In the genomic region with DNA sequence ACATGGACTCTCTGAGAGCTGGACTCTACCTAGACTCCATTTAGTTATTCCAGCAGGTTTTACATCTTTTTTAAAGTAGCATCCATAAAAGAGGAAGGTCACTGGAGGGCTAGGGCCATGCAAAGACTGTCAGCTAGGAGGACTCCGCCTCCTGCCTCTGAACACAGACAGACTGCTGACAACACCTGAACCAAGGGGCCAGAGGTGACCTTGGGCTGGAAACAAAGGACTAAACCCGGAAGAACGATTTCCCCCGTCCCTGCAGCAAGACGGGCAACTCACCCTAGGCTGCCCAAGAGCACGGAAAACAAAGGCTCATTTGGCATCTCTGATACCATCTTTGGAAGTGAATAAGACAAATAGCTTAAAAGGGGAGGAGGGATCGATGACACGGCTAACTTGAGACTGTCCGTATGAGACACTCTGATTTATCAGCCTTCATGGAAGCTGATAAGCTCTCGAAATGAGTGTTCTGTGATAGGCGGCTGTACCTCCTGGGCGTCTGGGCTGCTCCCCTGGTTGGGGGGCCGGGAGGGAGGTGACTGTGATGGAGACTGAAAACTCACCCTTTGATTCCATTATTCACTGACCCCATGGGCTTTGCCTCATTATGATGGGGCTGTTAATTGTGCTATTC, we compare ENCODE assay signal across 9 mouse cellular contexts. TPM values are rescaled to one million over a fixed set of nuclear protein-coding genes. Genes with fewer than 3 reads are reported as not detected.
A peak's percentile ranks its signal among the peaks of the same experiment; 100 is the strongest.
DNase-seq lines count a peak whose midpoint lies in the region; ATAC-seq and TF ChIP-seq lines count a peak whose summit lies in the region.
"Had no signal": no experiment of that assay in that cellular context is flagged by ENCODE, and none has a peak within 500 bp of the region (broad histone marks: within the 10 kb centered on the region; RNA-seq: fewer than 3 reads in every experiment).

No protein-coding gene starts in this region.

- intact Hi-C loops in heart, adult 2 months (cut with DNase I), result no loop called here

- TF ChIP-seq EP300 in heart, adult 2 months (IDR thresholded peaks at IDR 0.05; ENCODE audit: insufficient read depth, low read depth, low read length), result no peak

- TF ChIP-seq CTCF in heart, adult 2 months (IDR thresholded peaks at IDR 0.05), result no peak

- WGBS in heart, embryonic 14.5 days, result 5% methylated on average over 13 of the region's 13 CpGs
- WGBS in heart, adult 2 months, result 12% methylated on average over 13 of the region's 13 CpGs
- WGBS in forebrain, embryonic 14.5 days, result 8% methylated on average over 13 of the region's 13 CpGs
- WGBS in midbrain, embryonic 12.5 days, result 30% methylated on average over 13 of the region's 13 CpGs

- H3K4me3 ChIP-seq in heart, embryonic 14.5 days (ENCODE audit: control insufficient read depth in 1 of 2, insufficient read depth in 1 of 2, low read depth in 1 of 2, low read length in 2 of 2), result peak overlapping the region; percentile 23 to 26
- no peak overlapping the region for H3K4me3 ChIP-seq in heart, adult 2 months
- H3K4me3 ChIP-seq in forebrain, embryonic 14.5 days (ENCODE audit: low read depth, low read length), result no peak overlapping the region; the same call in 1 of the 2 replicates
- no peak overlapping the region for H3K4me3 ChIP-seq in midbrain, embryonic 12.5 days

- no peak for ATAC-seq in heart, embryonic 14.5 days (ENCODE audit: insufficient number of reproducible peaks, insufficient read depth, low FRiP score, low read depth)
- ATAC-seq in forebrain, embryonic 14.5 days, result peak; percentile 35
- peak; percentile 52 for ATAC-seq in midbrain, embryonic 12.5 days (ENCODE audit: low FRiP score, low read depth)

- peaks cover 8 to 16% of the 10 kb centered on the region in 2 experiments for H3K4me1 ChIP-seq in heart, embryonic 14.5 days (ENCODE audit: control insufficient read depth in 2 of 2, insufficient read depth in 2 of 2, low read length in 2 of 2)
- no peaks in the 10 kb centered on the region for H3K4me1 ChIP-seq in heart, adult 2 months (ENCODE audit: control insufficient read depth, insufficient read depth, low read length)
- peaks cover 44% of the 10 kb centered on the region for H3K4me1 ChIP-seq in forebrain, embryonic 14.5 days (ENCODE audit: control insufficient read depth, insufficient read depth, low read length)
- peaks cover 60% of the 10 kb centered on the region for H3K4me1 ChIP-seq in midbrain, embryonic 12.5 days

- H3K4me2 ChIP-seq in heart, embryonic 14.5 days (ENCODE audit: low read length), result peak overlapping the region; percentile 62
- H3K4me2 ChIP-seq in forebrain, embryonic 14.5 days (ENCODE audit: low read length), result peak overlapping the region; percentile 47
- H3K4me2 ChIP-seq in midbrain, embryonic 12.5 days (replicated peaks), result peak overlapping the region; percentile 39

- H3K27ac ChIP-seq in heart, embryonic 14.5 days (replicated peaks in 1 of 2; ENCODE audit: control insufficient read depth in 1 of 2, insufficient read depth in 1 of 2, low read depth in 2 of 2, low read length in 2 of 2), result peak overlapping the region; percentile 50 to 64; a peak in 3 of 4 replicates
- H3K27ac ChIP-seq in heart, adult 2 months, result no peak overlapping the region
- H3K27ac ChIP-seq in forebrain, embryonic 14.5 days (ENCODE audit: low read depth, low read length), result peak overlapping the region; percentile 94
- H3K27ac ChIP-seq in midbrain, embryonic 12.5 days (replicated peaks), result peak overlapping the region; percentile 93

- no peaks in the 10 kb centered on the region for H3K9me3 ChIP-seq in heart, embryonic 14.5 days (ENCODE audit: control insufficient read depth, low read length)
- no peaks in the 10 kb centered on the region for H3K9me3 ChIP-seq in forebrain, embryonic 14.5 days (replicated peaks; ENCODE audit: control insufficient read depth, low read length)
- H3K9me3 ChIP-seq in midbrain, embryonic 12.5 days, result no peaks in the 10 kb centered on the region

- DNase-seq in heart, adult 2 months, result no peak
- peak; percentile 74 for DNase-seq in MN1 (ENCODE audit: low spot score)
- DNase-seq in forebrain, embryonic 14.5 days (ENCODE audit: low spot score), result peak; percentile 46
- DNase-seq in thymus, postnatal 25 days, result no peak
- DNase-seq in thymus, postnatal 4 days, result no peak
- DNase-seq in left cerebral cortex, adult 11 months (ENCODE audit: low spot score), result no peak

- no peak for TF ChIP-seq POLR2A in heart, adult 2 months (IDR thresholded peaks at IDR 0.05; ENCODE audit: insufficient read depth, low read depth, low read length)

- H3K27me3 ChIP-seq in heart, embryonic 14.5 days (ENCODE audit: control insufficient read depth, insufficient read depth, low read length), result no peaks in the 10 kb centered on the region
- H3K27me3 ChIP-seq in heart, adult 2 months (ENCODE audit: control insufficient read depth, insufficient read depth, low read length), result no peaks in the 10 kb centered on the region
- H3K27me3 ChIP-seq in forebrain, embryonic 14.5 days (replicated peaks; ENCODE audit: control insufficient read depth, insufficient read depth, low read length), result no peaks in the 10 kb centered on the region
- H3K27me3 ChIP-seq in midbrain, embryonic 12.5 days, result 0 out of 2 replicates have a peak, but pooled peaks cover 3% of the 10 kb centered on the region

- no peaks in the 10 kb centered on the region for H3K79me2 ChIP-seq in heart, adult 2 months (replicated peaks; ENCODE audit: control insufficient read depth, insufficient read depth, low read length)

- H3K36me3 ChIP-seq in heart, embryonic 14.5 days (ENCODE audit: control insufficient read depth, insufficient read depth, low read length), result no peaks in the 10 kb centered on the region
- H3K36me3 ChIP-seq in heart, adult 2 months (ENCODE audit: control insufficient read depth, insufficient read depth, low read length), result no peaks in the 10 kb centered on the region
- H3K36me3 ChIP-seq in forebrain, embryonic 14.5 days (ENCODE audit: control insufficient read depth, insufficient read depth, low read length), result no peaks in the 10 kb centered on the region
- no peaks in the 10 kb centered on the region for H3K36me3 ChIP-seq in midbrain, embryonic 12.5 days

- H3K9ac ChIP-seq in heart, embryonic 14.5 days (ENCODE audit: low read length), result peak overlapping the region; percentile 58
- H3K9ac ChIP-seq in heart, adult 2 months (ENCODE audit: low read depth, low read length), result no peak overlapping the region
- peak overlapping the region; percentile 53 for H3K9ac ChIP-seq in forebrain, embryonic 14.5 days (ENCODE audit: low read length)
- H3K9ac ChIP-seq in midbrain, embryonic 12.5 days (replicated peaks), result no peak overlapping the region

RNA-seq across cellular contexts. Expression of gene Pmfbp1, which starts 30.0 kb away (rescaled TPM):
- polyA plus RNA-seq in heart, embryonic 14.5 days (2014; fragmentation: Nextera tagmentation; extraction: Ambion mirVana), result 0.09 and 0.15 TPM in 2 replicates
- not detected for total RNA-seq in heart, adult 2 months (2021)
- not detected in 2 replicates for polyA plus RNA-seq in heart, adult 2 months (2012; rRNA removed)
- polyA plus RNA-seq in forebrain, embryonic 14.5 days (2014; fragmentation: Nextera tagmentation; extraction: Ambion mirVana), result 0.58 and 0.61 TPM in 2 replicates
- 1.7 and 1.8 TPM in 2 replicates for polyA plus RNA-seq in midbrain, embryonic 12.5 days (2016; fragmentation: Nextera tagmentation; extraction: Ambion mirVana)
- total RNA-seq: liver, adult 2 months had no signal
- polyA plus RNA-seq: liver, adult 2 months had no signal

Comparison
In these comparisons a context has a peak if more than half of its experiments do, and no peak if none do; other contexts are left out.
1. H3K4me3 ChIP-seq: peak in heart, embryonic 14.5 days (2 of 2); none in heart, adult 2 months (single experiment), forebrain, embryonic 14.5 days (single experiment) and midbrain, embryonic 12.5 days (single experiment).
2. H3K9ac ChIP-seq: peak in heart, embryonic 14.5 days (single experiment) and forebrain, embryonic 14.5 days (single experiment); none in heart, adult 2 months (single experiment) and midbrain, embryonic 12.5 days (single experiment).
3. DNase-seq: peak in MN1 (single experiment) and forebrain, embryonic 14.5 days (single experiment); none in heart, adult 2 months (0 of 2), thymus, postnatal 25 days (single experiment), thymus, postnatal 4 days (single experiment) and left cerebral cortex, adult 11 months (single experiment).
4. Peak in every context shown above with its lines, with median percentiles within 50 percentile points of each other: H3K4me2 ChIP-seq.